Mouse (Mus musculus) G1E (cell line): ENCODE results near the gene Hist1h3e. TPM values are rescaled to one million over a fixed set of nuclear protein-coding genes. Genes with fewer than 3 reads are reported as not detected.
"Not testable (repeated sequence)": the region's sequence is repeated elsewhere in the genome, so short reads cannot be mapped to it uniquely, and the experiment has no call there.

Experiments used
- ATAC-seq: 2 replicates; pipeline ENCODE4 v1.8.0; 2016; ENCODE audit warnings: mild to moderate bottlenecking; ENCODE audit not compliant: insufficient number of reproducible peaks, poor library complexity, low FRiP score, severe bottlenecking; ENCODE audit errors: extremely low read depth
- DNase-seq: peaks from one replicate; pipeline ENCODE4 v3.0.0; 2012; ENCODE audit warnings: low spot score
- H3K27me3 ChIP-seq: 2 replicates; pipeline ENCODE4 v1.6.1; 2012; ENCODE audit warnings: mild to moderate bottlenecking, low read length, inconsistent platforms; ENCODE audit not compliant: insufficient read depth
- H3K36me3 ChIP-seq: replicated peaks from 2 replicates; pipeline ENCODE3; 2012; ENCODE audit warnings: mild to moderate bottlenecking, inconsistent platforms
- H3K4me1 ChIP-seq: 2 replicates; pipeline ENCODE4 v1.6.1; 2012; ENCODE audit warnings: low read depth, low read length, inconsistent platforms, mixed read lengths; ENCODE audit not compliant: insufficient read depth
- H3K4me3 ChIP-seq: 2 replicates; pipeline ENCODE4 v1.5.1; 2012; ENCODE audit warnings: low read depth, mild to moderate bottlenecking, inconsistent platforms, low read length, moderate library complexity, mixed read lengths
- H3K9me3 ChIP-seq: replicated peaks from 2 replicates; pipeline ENCODE4 v1.6.1; 2012; ENCODE audit warnings: inconsistent platforms
- CTCF ChIP-seq: IDR thresholded peaks from 2 replicates; pipeline ENCODE4 v1.5.1; 2012; ENCODE audit warnings: low read depth, low read length, inconsistent platforms, mixed read lengths
- GATA1 ChIP-seq: IDR thresholded peaks from 2 replicates; pipeline ENCODE4 v1.6.1; 2012; ENCODE audit warnings: borderline replicate concordance, low read length, inconsistent platforms, mixed read lengths
- GATA2 ChIP-seq: IDR thresholded peaks from 2 replicates; pipeline ENCODE4 v1.6.1; 2012; ENCODE audit warnings: low read depth, low read length, inconsistent platforms, borderline replicate concordance
- POLR2AphosphoS5 ChIP-seq: IDR thresholded peaks from 2 replicates; pipeline ENCODE4 v1.6.1; 2012; ENCODE audit warnings: low read depth, low read length, inconsistent platforms; ENCODE audit not compliant: insufficient replicate concordance
- TAL1 ChIP-seq: conservative IDR thresholded peaks from 2 replicates; pipeline ENCODE4 v1.6.1; 2012; ENCODE audit warnings: low read depth, low read length, inconsistent platforms, mixed read lengths
- polyA plus RNA-seq: library from polyadenylated mRNA; stranded (reverse); fragments of >175 nt; gene quantifications from 2 replicates; pipeline ENCODE4 v1.2.3, GENCODE M21; 2012
- total RNA-seq, 2 experiments: library from RNA; stranded (forward) in 1 of 2; stranded (reverse) in 1 of 2; fragments of 200-1000 nt in 1 of 2; fragments of >200 nt in 1 of 2; fragmentation: Nextera tagmentation in 1 of 2; gene quantifications; 2 replicates each; pipeline ENCODE4 v1.2.3; 2014 to 2017

Hist1h3e gene
- total and polyA plus RNA-seq, 3 experiments: 6.8 to 466 (median 426) TPM

- H3K9me3 ChIP-seq, H3K36me3 ChIP-seq, H3K27me3 ChIP-seq: not testable (repeated sequence)
- TF ChIP-seq POLR2AphosphoS5: peak; percentile 93; the same call in 1 of the 2 replicates
- peak within 1 kb of the TSS; percentile 69 for H3K4me3 ChIP-seq
- H3K4me1 ChIP-seq: peaks cover 19% of the 10 kb centered on the region
- DNase-seq: peak; percentile 68
- peak; percentile 88 for ATAC-seq
Observed at GRCm38 (mm10) chr13:23542999-23543607, 19.1 kb downstream of the Hist1h3e start, which contains the start of gene Hist1h2bh. Gene Hist1h2bh, minus strand, starts transcription at chr13:23543392.

GRCm38 (mm10) chr13:23542225-23542980, 19.8 kb downstream of the Hist1h3e start:
- H3K9me3 ChIP-seq, DNase-seq, ATAC-seq, H3K27me3 ChIP-seq, H3K36me3 ChIP-seq: not testable (repeated sequence)
- TF ChIP-seq POLR2AphosphoS5: peak; percentile 79; the same call in 1 of the 2 replicates
- H3K4me3 ChIP-seq: peak overlapping the region; percentile 68
- peaks cover 20% of the 10 kb centered on the region for H3K4me1 ChIP-seq

GRCm38 (mm10) chr13:23541497-23541896, 20.7 kb downstream of the Hist1h3e start:
- TF ChIP-seq CTCF: no peak
- TF ChIP-seq POLR2AphosphoS5: no peak
- no peak for TF ChIP-seq GATA2
- no peak for TF ChIP-seq TAL1
- no peak for TF ChIP-seq GATA1
- peaks cover 20% of the 10 kb centered on the region for H3K4me1 ChIP-seq
- no peak for DNase-seq

GRCm38 (mm10) chr13:23539821-23540220, 22.3 kb downstream of the Hist1h3e start:
- not testable (repeated sequence) for H3K27me3 ChIP-seq, H3K4me3 ChIP-seq, ATAC-seq, H3K9me3 ChIP-seq, H3K36me3 ChIP-seq, DNase-seq
- H3K4me1 ChIP-seq: peaks cover 20% of the 10 kb centered on the region

More at GRCm38 (mm10) chr13:23541497-23541896, 20.7 kb downstream of the Hist1h3e start:
- no peaks in the 10 kb centered on the region for H3K9me3 ChIP-seq
- no peak overlapping the region for H3K4me3 ChIP-seq
- H3K36me3 ChIP-seq: no peaks in the 10 kb centered on the region
- no peak for ATAC-seq
- no peaks in the 10 kb centered on the region for H3K27me3 ChIP-seq

GRCm38 (mm10) chr13:23538249-23538648, 23.9 kb downstream of the Hist1h3e start:
- TF ChIP-seq CTCF: no peak
- TF ChIP-seq GATA1: no peak
- TF ChIP-seq TAL1: no peak
- TF ChIP-seq POLR2AphosphoS5: no peak
- no peak for TF ChIP-seq GATA2
- Histone ChIP-seq H3K4me1 (peaks cover 17% of the 10 kb centered on the region), H3K36me3 (no peaks in the 10 kb centered on the region), H3K27me3 (no peaks in the 10 kb centered on the region), H3K4me3 (no peak overlapping the region), H3K9me3 (no peaks in the 10 kb centered on the region)
- ATAC-seq (no peak), DNase-seq (no peak)

- no peak for ATAC-seq
Observed at GRCm38 (mm10) chr13:23537006-23537710, 25.0 kb downstream of the Hist1h3e start.

More at GRCm38 (mm10) chr13:23537006-23537710, 25.0 kb downstream of the Hist1h3e start:
- Histone ChIP-seq H3K4me1 (peaks cover 26% of the 10 kb centered on the region), H3K9me3 (no peaks in the 10 kb centered on the region), H3K4me3 (no peak overlapping the region), H3K27me3 (no peaks in the 10 kb centered on the region), H3K36me3 (no peaks in the 10 kb centered on the region)
- TF ChIP-seq GATA2: no peak
- TF ChIP-seq CTCF: no peak
- TF ChIP-seq TAL1: no peak
- TF ChIP-seq GATA1: no peak
- peak; percentile 61; the same call in 1 of the 2 replicates for TF ChIP-seq POLR2AphosphoS5
- no peak for DNase-seq
